Mouse (Mus musculus) splenic B cell, adult 2 months (primary cell): ENCODE measurements around the gene Zwint.

Source experiments
- DNase-seq: peaks from one replicate; pipeline ENCODE4 v3.0.0-alpha.2; 2011; ENCODE audit warnings: low read depth, low spot score
- H3K27me3 ChIP-seq: 2 replicates; pipeline ENCODE4 v1.6.1; 2012; ENCODE audit warnings: mild to moderate bottlenecking, low read length, moderate library complexity, mixed read lengths; ENCODE audit not compliant: control insufficient read depth, poor library complexity, insufficient read depth, severe bottlenecking
- H3K36me3 ChIP-seq: 2 replicates; pipeline ENCODE4 v1.6.1; 2012; ENCODE audit warnings: mild to moderate bottlenecking, low read length, moderate library complexity, mixed read lengths; ENCODE audit not compliant: control insufficient read depth, poor library complexity, insufficient read depth, severe bottlenecking

Gene Zwint

GRCm38 (mm10) chr10:72679086-72679485, 24.4 kb downstream of the Zwint start:
- no peak for DNase-seq
- no peaks in the 10 kb centered on the region for H3K36me3 ChIP-seq

DNA sequence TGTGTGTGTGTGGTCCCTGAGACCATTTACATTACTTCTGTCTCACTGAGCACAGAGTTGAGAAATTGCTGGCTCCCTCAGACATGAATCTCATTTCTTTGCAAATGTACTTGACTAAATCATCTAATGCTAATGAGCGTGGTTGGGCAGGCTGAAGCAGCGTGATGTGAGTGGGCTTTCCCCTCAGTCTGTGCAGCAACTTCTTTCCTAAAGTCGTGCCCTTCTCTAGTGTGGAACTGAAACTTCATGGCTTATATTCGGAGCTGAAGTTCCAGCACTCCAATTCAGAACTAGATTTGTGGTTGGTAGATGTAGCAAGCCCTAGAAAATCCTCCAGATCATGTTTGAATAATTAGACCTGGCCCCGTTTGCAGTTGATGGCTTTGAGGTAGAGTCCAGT, 46.4 kb downstream of the Zwint start:
- H3K36me3 ChIP-seq: no peaks in the 10 kb centered on the region
- DNase-seq: no peak
- H3K27me3 ChIP-seq: no peaks in the 10 kb centered on the region

More at GRCm38 (mm10) chr10:72679086-72679485, 24.4 kb downstream of the Zwint start:
- H3K27me3 ChIP-seq: no peaks in the 10 kb centered on the region

DNA sequence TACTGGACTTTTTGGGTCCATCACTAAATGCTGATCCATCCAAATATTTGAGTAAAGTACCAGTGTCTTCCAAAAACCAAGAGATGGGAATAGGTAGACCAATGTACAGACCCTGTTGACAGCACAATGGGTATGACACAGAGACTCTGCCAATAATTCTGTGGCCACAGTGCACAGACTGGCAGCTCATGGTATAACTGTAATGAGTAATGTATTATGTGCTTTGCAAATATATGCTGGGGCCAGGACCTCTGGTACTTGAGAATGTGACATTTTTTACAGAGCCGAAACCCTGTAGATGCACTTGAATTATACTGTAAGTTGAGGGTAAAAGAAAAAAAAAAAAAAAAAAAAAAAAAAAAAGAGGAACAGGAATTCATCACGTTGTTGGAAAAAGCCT, 59.1 kb downstream of the Zwint start:
- Histone ChIP-seq H3K27me3 (no peaks in the 10 kb centered on the region), H3K36me3 (no peaks in the 10 kb centered on the region)
- DNase-seq: no peak
